Mouse (Mus musculus) liver, embryonic 12.5 days (tissue): ENCODE measurements around the gene Tifa. TPM values are rescaled to one million over a fixed set of nuclear protein-coding genes. Genes with fewer than 3 reads are reported as not detected.

Experiments
- ATAC-seq: fragments of 200-750 bp; cut with Nextera tagmentation; 2 replicates; pipeline ENCODE4 v1.8.0; 2017; ENCODE audit warnings: moderate number of reproducible peaks, mild to moderate bottlenecking, moderate library complexity
- H3K27ac ChIP-seq: fragments of 300-500 bp; sonication (generic); 2 replicates; pipeline ENCODE4 v1.5.1; 2016; ENCODE audit warnings: mild to moderate bottlenecking
- H3K27me3 ChIP-seq: fragments of 300-500 bp; sonication (generic); replicated peaks from 2 replicates; pipeline ENCODE4 v1.6.1; 2016; ENCODE audit warnings: mild to moderate bottlenecking, moderate library complexity
- H3K36me3 ChIP-seq: fragments of 300-500 bp; sonication (generic); 2 replicates; pipeline ENCODE4 v1.6.1; 2016; ENCODE audit warnings: mild to moderate bottlenecking, moderate library complexity
- H3K4me1 ChIP-seq: fragments of 300-500 bp; sonication (generic); 2 replicates; pipeline ENCODE4 v1.6.1; 2016
- H3K4me2 ChIP-seq: fragments of 300-500 bp; sonication (generic); 2 replicates; pipeline ENCODE4 v1.6.1; 2016; ENCODE audit warnings: mild to moderate bottlenecking, moderate library complexity
- H3K4me3 ChIP-seq: fragments of 300-500 bp; sonication (generic); 2 replicates; pipeline ENCODE4 v1.5.1; 2016; ENCODE audit warnings: mild to moderate bottlenecking, moderate library complexity
- H3K9ac ChIP-seq: fragments of 300-500 bp; sonication (generic); 2 replicates; pipeline ENCODE4 v1.6.1; 2016; ENCODE audit warnings: mild to moderate bottlenecking, moderate library complexity
- H3K9me3 ChIP-seq: fragments of 300-500 bp; sonication (generic); replicated peaks from 2 replicates; pipeline ENCODE4 v1.6.1; 2016; ENCODE audit warnings: mild to moderate bottlenecking, moderate library complexity
- whole genome bisulfite sequencing: fragments of 180-500 bp; shearing (Covaris S2); methylation state at CpG from one replicate; pipeline ENCODE4 v1.1.7; 2016; ENCODE audit not compliant: insufficient replicate concordance; 5-methylcytosine and 5-hydroxymethylcytosine counted together
- polyA plus RNA-seq: library from polyadenylated mRNA; unstranded; fragments of >200 nt; fragmentation: Nextera tagmentation; extraction: Ambion mirVana; gene quantifications from 2 replicates; pipeline ENCODE4 v1.2.1, GENCODE M21; 2016

Gene Tifa
- polyA plus RNA-seq, 1 experiment from 2014 or later = 13.7 TPM

GRCm38 (mm10) chr3:127805991-127806390 is 16.4 kb downstream of the Tifa start:
- 91% methylated on average over 6 of the region's 6 CpGs for WGBS
- Histone ChIP-seq H3K27ac (no peak overlapping the region), H3K9ac (no peak overlapping the region), H3K4me1 (peaks cover 17% of the 10 kb centered on the region), H3K4me3 (no peak overlapping the region), H3K27me3 (no peaks in the 10 kb centered on the region), H3K36me3 (peaks cover 49% of the 10 kb centered on the region), H3K4me2 (no peak overlapping the region), H3K9me3 (no peaks in the 10 kb centered on the region)
- no peak for ATAC-seq

DNA sequence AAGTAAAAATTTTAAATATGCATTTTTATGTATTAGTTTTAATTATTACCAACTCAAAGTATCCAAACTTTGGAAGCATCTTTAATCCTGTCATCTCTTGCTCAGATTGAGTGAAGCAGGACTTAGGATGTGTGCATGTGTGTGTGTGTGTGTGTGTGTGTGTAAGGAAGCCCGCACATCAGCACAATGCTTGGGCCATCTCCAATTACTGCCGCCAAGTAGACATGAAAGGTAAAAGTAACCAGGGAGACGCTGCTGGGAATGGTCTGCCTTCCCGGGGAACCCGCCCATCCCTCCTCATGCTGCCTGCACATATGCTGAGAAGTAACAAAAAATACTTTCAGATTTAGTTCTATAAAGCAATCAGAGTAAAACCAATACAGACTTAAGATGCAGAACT is 18.2 kb downstream of the Tifa start:
- H3K9ac ChIP-seq = no peak overlapping the region
- H3K27ac ChIP-seq = no peak overlapping the region
- peaks cover 65% of the 10 kb centered on the region for H3K36me3 ChIP-seq
- ATAC-seq = no peak
- no peak overlapping the region for H3K4me3 ChIP-seq
- H3K4me2 ChIP-seq = no peak overlapping the region
- no peaks in the 10 kb centered on the region for H3K9me3 ChIP-seq
- 86% methylated on average over 5 of the region's 5 CpGs for WGBS
- H3K4me1 ChIP-seq = peaks cover 17% of the 10 kb centered on the region
- no peaks in the 10 kb centered on the region for H3K27me3 ChIP-seq

- 87% methylated on average over 7 of the region's 7 CpGs for WGBS
- peaks cover 78% of the 10 kb centered on the region for H3K36me3 ChIP-seq
Observed at GRCm38 (mm10) chr3:127809103-127809502, 19.5 kb downstream of the Tifa start.

GRCm38 (mm10) chr3:127817120-127817683 is 27.6 kb downstream of the Tifa start:
- H3K4me2 ChIP-seq = no peak overlapping the region
- H3K36me3 ChIP-seq = peaks cover 68% of the 10 kb centered on the region
- no peak for ATAC-seq

More at GRCm38 (mm10) chr3:127809103-127809502, 19.5 kb downstream of the Tifa start:
- no peak for ATAC-seq
- no peaks in the 10 kb centered on the region for H3K9me3 ChIP-seq
- H3K4me2 ChIP-seq = no peak overlapping the region
- H3K4me1 ChIP-seq = peaks cover 12% of the 10 kb centered on the region
- H3K4me3 ChIP-seq = no peak overlapping the region
- H3K9ac ChIP-seq = no peak overlapping the region
- no peaks in the 10 kb centered on the region for H3K27me3 ChIP-seq
- H3K27ac ChIP-seq = no peak overlapping the region

GRCm38 (mm10) chr3:127818694-127819663 is 29.4 kb downstream of the Tifa start:
- 74% methylated on average over 11 of the region's 11 CpGs for WGBS
- H3K4me2 ChIP-seq = no peak overlapping the region
- H3K9me3 ChIP-seq = no peaks in the 10 kb centered on the region
- peaks cover 56% of the 10 kb centered on the region for H3K36me3 ChIP-seq
- no peaks in the 10 kb centered on the region for H3K27me3 ChIP-seq
- 0 out of 2 replicates have a peak overlapping the region, but pooled peaks have one; percentile 28 for H3K27ac ChIP-seq
- peaks cover 29% of the 10 kb centered on the region for H3K4me1 ChIP-seq
- no peak overlapping the region for H3K4me3 ChIP-seq
- peak overlapping the region; percentile 14; the same call in 1 of the 2 replicates for H3K9ac ChIP-seq
- ATAC-seq = peak; percentile 62; the same call in 1 of the 2 replicates

More at GRCm38 (mm10) chr3:127817120-127817683, 27.6 kb downstream of the Tifa start:
- Histone ChIP-seq H3K27me3 (no peaks in the 10 kb centered on the region), H3K9ac (no peak overlapping the region), H3K4me1 (peaks cover 27% of the 10 kb centered on the region), H3K27ac (no peak overlapping the region), H3K9me3 (no peaks in the 10 kb centered on the region), H3K4me3 (no peak overlapping the region)
- WGBS = 74% methylated on average over 7 of the region's 7 CpGs

DNA sequence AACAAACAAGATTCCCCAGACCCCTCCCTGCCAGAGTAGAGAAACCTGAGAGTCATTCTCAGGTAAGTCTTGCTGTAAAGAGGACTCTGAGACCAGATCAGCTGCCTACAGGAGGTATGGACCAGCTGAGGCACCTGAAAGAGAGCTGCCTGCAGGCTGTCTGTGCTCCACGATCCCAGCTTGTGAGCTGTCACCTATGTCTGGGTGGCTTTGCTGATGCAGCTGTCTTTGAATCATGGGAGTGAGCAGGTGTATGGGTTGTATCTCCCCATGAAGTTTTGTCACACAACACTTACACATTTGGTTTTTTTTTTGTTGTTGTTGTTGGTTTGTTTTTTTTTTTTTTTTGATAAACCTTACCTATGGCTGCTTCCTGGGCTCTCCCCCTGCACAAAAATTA is 30.8 kb downstream of the Tifa start:
- Histone ChIP-seq H3K27me3 (no peaks in the 10 kb centered on the region), H3K9ac (no peak overlapping the region), H3K4me3 (no peak overlapping the region), H3K4me1 (peaks cover 42% of the 10 kb centered on the region), H3K27ac (no peak overlapping the region), H3K4me2 (no peak overlapping the region), H3K9me3 (no peaks in the 10 kb centered on the region), H3K36me3 (peaks cover 49% of the 10 kb centered on the region)
- WGBS = 86% methylated on average over 1 of the region's 1 CpGs
- no peak for ATAC-seq

- no peak overlapping the region for H3K27ac ChIP-seq
- no peak overlapping the region for H3K4me2 ChIP-seq
- 44% methylated on average over 5 of the region's 5 CpGs for WGBS
- ATAC-seq = no peak
- no peak overlapping the region for H3K9ac ChIP-seq
- no peaks in the 10 kb centered on the region for H3K27me3 ChIP-seq
- peaks cover 47% of the 10 kb centered on the region for H3K36me3 ChIP-seq
- H3K4me1 ChIP-seq = peaks cover 43% of the 10 kb centered on the region
- no peaks in the 10 kb centered on the region for H3K9me3 ChIP-seq
- H3K4me3 ChIP-seq = no peak overlapping the region
Observed at GRCm38 (mm10) chr3:127821209-127821608, 31.6 kb downstream of the Tifa start.

GRCm38 (mm10) chr3:127823886-127824863 is 34.6 kb downstream of the Tifa start:
- Histone ChIP-seq H3K27ac (peak overlapping the region; percentile 38; the same call in 1 of the 2 replicates), H3K36me3 (peaks cover 36% of the 10 kb centered on the region), H3K9me3 (no peaks in the 10 kb centered on the region), H3K4me1 (peaks cover 36% of the 10 kb centered on the region), H3K27me3 (no peaks in the 10 kb centered on the region), H3K4me3 (no peak overlapping the region), H3K4me2 (no peak overlapping the region), H3K9ac (no peak overlapping the region)
- ATAC-seq = no peak
- WGBS = 72% methylated on average over 17 of the region's 17 CpGs

GRCm38 (mm10) chr3:127826503-127826902 is 36.9 kb downstream of the Tifa start:
- H3K27me3 ChIP-seq = no peaks in the 10 kb centered on the region
- H3K27ac ChIP-seq = peak overlapping the region; percentile 55; the same call in 1 of the 2 replicates
- no peak overlapping the region for H3K9ac ChIP-seq
- no peak overlapping the region for H3K4me3 ChIP-seq
- 87% methylated on average over 7 of the region's 7 CpGs for WGBS
- peaks cover 26% of the 10 kb centered on the region for H3K4me1 ChIP-seq
- H3K36me3 ChIP-seq = peaks cover 34% of the 10 kb centered on the region
- H3K9me3 ChIP-seq = no peaks in the 10 kb centered on the region
- no peak for ATAC-seq
- no peak overlapping the region for H3K4me2 ChIP-seq

DNA sequence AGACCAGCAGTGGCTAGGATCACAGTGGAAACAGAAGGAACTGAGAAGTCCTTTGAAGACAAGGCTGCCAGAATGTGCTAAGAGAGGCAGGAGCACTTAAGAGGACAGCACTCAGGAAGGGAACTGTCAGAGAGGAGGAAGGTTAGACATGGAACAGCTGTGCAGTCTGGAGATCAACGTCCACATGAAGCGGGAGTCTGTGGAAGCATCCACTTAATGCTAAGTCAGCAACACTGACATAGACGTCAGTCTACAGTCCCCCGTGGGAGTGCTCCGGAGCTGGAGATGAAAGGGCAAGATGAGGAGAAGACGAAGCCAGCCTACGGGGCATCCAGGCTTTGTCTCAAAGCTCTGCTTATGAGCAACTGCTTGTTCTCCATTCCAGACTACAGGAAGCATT is 37.5 kb downstream of the Tifa start:
- no peaks in the 10 kb centered on the region for H3K9me3 ChIP-seq
- no peak overlapping the region for H3K4me2 ChIP-seq
- H3K36me3 ChIP-seq = peaks cover 32% of the 10 kb centered on the region
- ATAC-seq = no peak
- H3K4me3 ChIP-seq = no peak overlapping the region
- no peak overlapping the region for H3K9ac ChIP-seq
- peaks cover 22% of the 10 kb centered on the region for H3K4me1 ChIP-seq
- 72% methylated on average over 7 of the region's 7 CpGs for WGBS
- 0 out of 2 replicates have a peak overlapping the region, but pooled peaks have one; percentile 55 for H3K27ac ChIP-seq
- no peaks in the 10 kb centered on the region for H3K27me3 ChIP-seq

DNA sequence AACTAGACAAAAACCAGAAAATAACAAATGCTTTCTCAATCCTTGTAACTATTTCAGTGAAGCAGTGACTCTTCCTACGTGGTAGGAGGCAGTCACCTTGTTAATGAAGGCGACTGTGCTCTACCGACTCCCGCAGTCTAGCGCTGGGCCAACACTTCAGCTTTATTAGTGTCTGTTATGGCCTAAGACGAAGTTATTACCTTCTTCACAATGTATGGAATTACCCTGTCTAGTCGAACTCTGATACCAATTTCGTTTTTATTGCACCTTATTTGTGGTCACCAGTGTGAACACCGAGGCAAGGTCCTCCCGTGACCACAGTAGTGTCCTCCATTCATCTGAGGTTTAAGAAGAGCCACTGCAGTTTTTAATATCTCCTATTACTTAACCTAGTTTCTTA is 40.6 kb downstream of the Tifa start:
- WGBS = 88% methylated on average over 10 of the region's 10 CpGs
- H3K36me3 ChIP-seq = peaks cover 46% of the 10 kb centered on the region
- H3K27ac ChIP-seq = no peak overlapping the region
- no peak for ATAC-seq
- H3K9me3 ChIP-seq = no peaks in the 10 kb centered on the region
- H3K27me3 ChIP-seq = no peaks in the 10 kb centered on the region
- H3K4me3 ChIP-seq = no peak overlapping the region
- peaks cover 19% of the 10 kb centered on the region for H3K4me1 ChIP-seq
- H3K9ac ChIP-seq = no peak overlapping the region
- H3K4me2 ChIP-seq = no peak overlapping the region
